Mouse (Mus musculus) cerebellum, postnatal 14 days (tissue): Measurements from ENCODE around the gene Myo1a.

ENCODE experiments used
- DNase-seq, 2 experiments: peaks; one replicate each; pipeline ENCODE4 v3.0.0; 2021; ENCODE audit warnings: mixed read lengths in 2 of 2

Gene Myo1a

GRCm38 (mm10) chr10:127763914-127764680 lies 59.1 kb downstream of the Myo1a start:
- DNase-seq = peak; percentile 66 to 68

GRCm38 (mm10) chr10:127766564-127766963 lies 61.6 kb downstream of the Myo1a start:
- DNase-seq = no peak
